Mouse (Mus musculus) brain, embryonic 14.5 days (tissue): ENCODE measurements around the gene Hoxa10.

Source experiments
- CTCF ChIP-seq: fragments of 200-500 bp; IDR thresholded peaks from 2 replicates; pipeline ENCODE4 v1.5.1; 2012; ENCODE audit warnings: inconsistent platforms, mild to moderate bottlenecking, moderate library complexity, borderline replicate concordance; ENCODE audit not compliant: insufficient read depth, insufficient read length; ENCODE audit errors: extremely low read depth
- POLR2A ChIP-seq: fragments of 200-500 bp; IDR thresholded peaks from 2 replicates; pipeline ENCODE4 v1.6.1; 2012; ENCODE audit warnings: mild to moderate bottlenecking, inconsistent platforms, borderline replicate concordance; ENCODE audit not compliant: poor library complexity, insufficient read depth, insufficient read length, severe bottlenecking; ENCODE audit errors: extremely low read depth

DNA sequence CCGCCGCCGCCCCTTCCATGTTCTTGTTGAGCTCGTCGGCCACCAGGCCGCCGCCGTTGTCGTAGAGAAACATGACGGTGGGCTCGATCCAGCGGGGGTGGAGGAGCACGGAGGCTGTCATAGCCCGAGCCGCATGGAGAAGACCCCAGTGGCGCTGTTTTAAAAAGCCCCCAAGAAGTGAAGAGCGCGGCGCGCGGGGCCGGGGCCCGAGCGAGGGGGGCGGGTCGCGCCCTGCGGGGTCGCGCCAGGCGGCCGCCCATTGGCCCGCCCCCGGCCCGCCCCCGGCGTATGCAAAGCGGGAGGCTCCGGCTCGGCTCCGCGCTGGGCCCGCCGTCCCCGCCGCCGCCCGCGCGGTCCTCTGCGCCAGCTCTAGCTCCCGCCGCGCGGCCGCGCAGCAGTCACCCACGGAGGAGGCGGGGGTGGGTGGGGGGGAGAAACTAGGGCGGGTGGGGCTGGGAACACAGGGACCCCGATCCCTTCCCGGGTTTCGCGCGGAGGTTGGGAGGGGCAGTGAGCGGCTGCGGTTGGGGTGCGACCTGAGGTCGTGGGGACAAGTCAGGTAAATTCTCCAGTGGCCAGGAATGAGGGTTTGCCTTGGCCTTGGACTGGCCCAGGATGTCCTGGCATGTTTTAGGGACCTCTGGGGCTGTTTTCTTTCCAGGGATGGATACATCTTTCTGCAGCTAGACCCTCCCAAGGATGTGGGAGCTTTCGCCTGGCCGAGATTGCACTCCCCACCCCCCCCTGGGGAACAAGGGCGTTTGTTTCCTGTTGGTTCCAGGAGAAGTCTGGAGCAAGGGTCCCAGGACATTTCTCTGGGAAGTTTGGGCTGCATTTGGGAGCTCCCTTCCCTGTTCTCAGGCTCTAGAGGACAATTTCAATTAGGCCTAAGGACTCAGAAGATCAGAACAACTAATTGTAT lies 20.3 kb upstream of the Hoxa10 start, which contains the start of gene Hoxa13:
- TF ChIP-seq CTCF (no peak), POLR2A (no peak)
